Mouse (Mus musculus) stomach, embryonic 16.5 days (tissue): ENCODE results near the gene Mfsd13b. TPM values are rescaled to one million over a fixed set of nuclear protein-coding genes. Genes with fewer than 3 reads are reported as not detected.
"Not testable (repeated sequence)": the region's sequence is repeated elsewhere in the genome, so short reads cannot be mapped to it uniquely, and the experiment has no call there.

Source experiments
- ATAC-seq: fragments of 200-750 bp; cut with Nextera tagmentation; 2 replicates; pipeline ENCODE4 v1.8.0; 2017; ENCODE audit warnings: moderate number of reproducible peaks, moderate TSS enrichment; ENCODE audit not compliant: insufficient read depth, low FRiP score
- H3K27ac ChIP-seq: fragments of 300-500 bp; sonication (generic); 2 replicates; pipeline ENCODE4 v1.5.1; 2014; ENCODE audit warnings: low read length
- H3K27me3 ChIP-seq: fragments of 300-500 bp; sonication (generic); 2 replicates; pipeline ENCODE4 v1.6.1; 2014; ENCODE audit warnings: low read length, control low read depth, mixed read lengths; ENCODE audit not compliant: control insufficient read depth, insufficient read depth
- H3K36me3 ChIP-seq: fragments of 300-500 bp; sonication (generic); 2 replicates; pipeline ENCODE4 v1.6.1; 2014; ENCODE audit warnings: low read length; ENCODE audit not compliant: control insufficient read depth, insufficient read depth
- H3K4me1 ChIP-seq: fragments of 300-500 bp; sonication (generic); 2 replicates; pipeline ENCODE4 v1.6.1; 2014; ENCODE audit warnings: low read length, control low read depth, mixed read lengths; ENCODE audit not compliant: control insufficient read depth, insufficient read depth
- H3K4me2 ChIP-seq: fragments of 300-500 bp; sonication (generic); 2 replicates; pipeline ENCODE4 v1.6.1; 2014; ENCODE audit warnings: low read depth, low read length, mixed read lengths
- H3K4me3 ChIP-seq: fragments of 300-500 bp; sonication (generic); replicated peaks from 2 replicates; pipeline ENCODE4 v1.5.1; 2014; ENCODE audit warnings: mild to moderate bottlenecking, low read length
- H3K9ac ChIP-seq: fragments of 300-500 bp; sonication (generic); 2 replicates; pipeline ENCODE4 v1.6.1; 2014; ENCODE audit warnings: low read length
- H3K9me3 ChIP-seq: fragments of 300-500 bp; sonication (generic); replicated peaks from 2 replicates; pipeline ENCODE4 v1.6.1; 2016; ENCODE audit warnings: low read length, control low read depth; ENCODE audit not compliant: control insufficient read depth
- WGBS: fragments of 180-500 bp; shearing (Covaris S2); extraction: QIAGEN DNeasy Blood & Tissue Kit; methylation state at CpG from one replicate; pipeline ENCODE4 v1.1.7; 2014; 5-methylcytosine and 5-hydroxymethylcytosine counted together
- polyA plus RNA-seq: library from polyadenylated mRNA; unstranded; fragments of >200 nt; fragmentation: Nextera tagmentation; extraction: Ambion mirVana; gene quantifications from 2 replicates; pipeline ENCODE4 v1.2.1, GENCODE M21; 2015

Mfsd13b gene
- polyA plus RNA-seq, 1 experiment from 2014 or later = 0.34 TPM

DNA sequence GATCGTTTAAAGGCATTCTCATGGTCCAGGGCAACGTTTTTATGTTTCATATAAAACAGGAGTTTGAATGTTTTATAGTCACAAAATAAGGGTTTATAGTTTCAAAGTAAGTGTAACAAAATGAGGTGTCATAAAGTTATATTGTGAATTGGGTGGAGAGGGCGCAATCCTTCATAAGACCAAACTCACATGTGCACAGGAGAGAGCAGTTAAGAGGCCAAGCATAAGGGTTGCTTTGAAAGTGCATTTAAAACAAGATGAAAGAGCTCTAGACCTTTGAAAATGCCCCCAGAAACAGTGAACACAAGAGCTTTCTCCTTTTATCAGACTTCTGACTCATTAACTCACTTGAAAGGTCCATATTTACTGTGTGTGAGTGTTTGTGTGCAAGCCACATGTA lies 44.0 kb downstream of the Mfsd13b start:
- Histone ChIP-seq H3K9me3 (no peaks in the 10 kb centered on the region), H3K4me1 (no peaks in the 10 kb centered on the region), H3K36me3 (no peaks in the 10 kb centered on the region), H3K27ac (no peak overlapping the region), H3K4me3 (no peak overlapping the region), H3K4me2 (no peak overlapping the region), H3K9ac (no peak overlapping the region), H3K27me3 (no peaks in the 10 kb centered on the region)
- no peak for ATAC-seq
- 61% methylated on average over 3 of the region's 3 CpGs for WGBS

DNA sequence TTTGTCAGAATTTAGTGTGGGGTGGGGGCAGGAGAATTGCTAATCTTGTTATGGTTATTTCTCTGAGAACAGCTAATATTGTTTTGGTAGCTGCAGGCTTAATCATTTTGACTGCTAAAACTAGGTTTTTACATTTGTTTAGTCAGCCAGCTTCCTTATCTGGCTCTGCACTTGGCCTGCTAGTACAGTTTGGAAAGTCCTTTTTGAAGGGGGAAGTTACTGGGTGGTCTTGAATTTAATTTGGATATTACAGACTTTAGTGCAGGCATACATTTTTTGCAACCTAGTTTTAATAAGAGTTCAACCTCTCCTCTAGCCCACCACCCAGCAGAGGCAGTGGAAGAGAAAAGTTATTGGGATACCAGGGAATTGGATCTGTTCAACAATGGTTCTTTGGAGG lies 47.6 kb downstream of the Mfsd13b start:
- not testable (repeated sequence) for H3K4me2 ChIP-seq, H3K4me1 ChIP-seq, H3K4me3 ChIP-seq, H3K36me3 ChIP-seq, H3K27me3 ChIP-seq, H3K9ac ChIP-seq, H3K27ac ChIP-seq, H3K9me3 ChIP-seq, ATAC-seq

DNA sequence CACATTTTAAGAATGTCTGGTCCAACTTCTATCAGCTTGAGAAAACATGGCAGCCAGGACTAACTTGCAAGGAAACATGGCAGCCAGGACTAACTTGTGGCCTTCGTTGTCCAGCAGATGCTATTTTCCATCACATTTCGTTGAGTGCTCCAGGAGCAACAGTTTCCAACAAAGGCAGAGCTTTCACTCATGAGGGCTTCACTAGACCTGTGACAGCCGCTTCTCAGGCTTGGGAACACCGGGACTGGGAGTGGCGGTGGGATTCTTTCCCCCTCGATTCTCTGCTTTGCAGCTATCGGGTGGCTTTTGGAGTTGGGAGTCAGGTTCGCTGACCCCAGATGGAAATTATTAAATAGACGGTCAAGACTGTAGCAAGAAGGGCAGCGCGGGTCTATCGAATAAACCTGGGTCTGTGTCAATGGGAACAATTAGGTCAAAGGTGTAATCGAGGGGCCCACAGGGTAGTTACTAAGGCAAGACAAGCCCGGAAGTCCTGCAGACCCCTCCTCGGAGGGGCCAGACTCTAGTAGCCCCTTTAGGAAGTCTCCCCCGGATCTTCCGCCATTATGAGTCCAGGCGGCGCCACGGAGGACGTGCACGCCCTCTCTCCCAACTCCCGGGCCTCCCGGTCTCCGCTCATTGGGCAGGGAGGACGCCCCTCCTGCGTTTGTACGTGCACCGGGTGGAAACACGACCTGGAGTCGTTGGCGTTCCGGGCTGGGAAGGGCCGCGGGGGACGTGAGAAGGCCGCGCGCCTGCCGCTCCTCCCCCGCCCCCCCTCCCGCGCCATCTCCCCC lies 51.7 kb downstream of the Mfsd13b start, which contains the start of gene Mettl9:
Gene Mettl9 (plus strand): TSS at position 590 of the 797 bp plus-strand sequence.
- Histone ChIP-seq H3K36me3 (no peaks in the 10 kb centered on the region), H3K27me3 (no peaks in the 10 kb centered on the region), H3K27ac (peak within 1 kb of the TSS; percentile 96), H3K4me1 (peaks cover 12% of the 10 kb centered on the region), H3K9me3 (no peaks in the 10 kb centered on the region), H3K4me3 (peak within 1 kb of the TSS; percentile 88), H3K4me2 (peak within 1 kb of the TSS; percentile 84), H3K9ac (peak within 1 kb of the TSS; percentile 100)
- 4% methylated on average over 39 of the region's 43 CpGs for WGBS
- ATAC-seq = peak; percentile 97

DNA sequence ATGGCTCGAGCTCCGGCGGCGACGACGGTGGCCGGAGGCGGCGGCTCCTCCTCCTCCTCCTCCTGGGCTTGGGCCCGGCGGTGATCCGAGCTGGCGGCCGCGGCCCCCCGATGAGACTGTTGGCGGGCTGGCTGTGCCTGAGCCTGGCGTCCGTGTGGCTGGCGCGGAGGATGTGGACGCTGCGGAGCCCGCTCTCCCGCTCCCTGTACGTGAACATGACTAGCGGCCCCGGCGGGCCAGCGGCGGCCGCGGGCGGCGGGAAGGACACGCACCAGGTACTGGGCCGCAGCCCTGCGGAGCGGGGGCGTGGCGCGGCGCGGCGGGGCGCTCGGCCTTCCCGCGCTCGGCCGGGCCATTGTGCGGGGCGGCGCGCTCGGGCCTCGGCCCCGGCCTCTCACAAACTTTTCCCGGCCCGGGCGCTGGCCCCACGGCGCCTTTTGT lies 52.4 kb downstream of the Mfsd13b start:
- no peaks in the 10 kb centered on the region for H3K27me3 ChIP-seq
- H3K4me1 ChIP-seq = peaks cover 12% of the 10 kb centered on the region
- peak overlapping the region; percentile 100 for H3K9ac ChIP-seq
- peak overlapping the region; percentile 88 for H3K4me3 ChIP-seq
- no peaks in the 10 kb centered on the region for H3K9me3 ChIP-seq
- no peaks in the 10 kb centered on the region for H3K36me3 ChIP-seq
- peak overlapping the region; percentile 84 for H3K4me2 ChIP-seq
- peak overlapping the region; percentile 96 for H3K27ac ChIP-seq
- WGBS = 1% methylated on average over 59 of the region's 63 CpGs
- ATAC-seq = peak; percentile 79

DNA sequence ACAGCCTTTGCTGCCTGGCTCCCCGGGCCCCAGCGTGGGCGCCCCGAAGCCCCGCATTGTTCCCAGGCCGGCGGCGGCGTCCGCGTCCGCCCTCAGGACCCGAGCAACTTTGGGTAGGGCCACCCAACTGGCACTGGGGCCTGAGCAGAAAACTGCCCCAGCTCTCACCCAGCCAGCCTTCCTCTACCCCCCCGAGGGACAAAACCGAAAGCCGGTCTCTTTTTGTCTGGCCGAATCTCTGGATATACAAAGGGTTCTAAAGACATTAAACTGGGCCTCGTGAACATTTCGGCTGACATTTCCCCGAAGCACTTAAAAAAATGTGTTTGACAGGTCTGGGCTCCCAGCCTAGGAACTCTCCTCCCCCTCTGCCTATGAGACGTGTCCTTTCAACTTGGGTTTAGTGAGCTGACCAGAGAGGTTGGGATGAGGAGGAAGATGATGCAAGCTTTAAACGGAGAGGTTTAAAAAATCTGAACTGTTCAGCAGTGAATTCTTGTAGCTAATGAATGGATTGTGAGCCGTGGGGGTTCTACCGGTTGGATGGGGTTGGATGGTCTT lies 52.9 kb downstream of the Mfsd13b start:
- Histone ChIP-seq H3K27me3 (no peaks in the 10 kb centered on the region), H3K4me3 (peak overlapping the region; percentile 88), H3K36me3 (no peaks in the 10 kb centered on the region), H3K4me2 (peak overlapping the region; percentile 84), H3K27ac (peak overlapping the region; percentile 96), H3K9ac (peak overlapping the region; percentile 100), H3K9me3 (no peaks in the 10 kb centered on the region), H3K4me1 (peaks cover 12% of the 10 kb centered on the region)
- under 1% methylated on average over 24 of the region's 24 CpGs for WGBS
- peak; percentile 46 for ATAC-seq

DNA sequence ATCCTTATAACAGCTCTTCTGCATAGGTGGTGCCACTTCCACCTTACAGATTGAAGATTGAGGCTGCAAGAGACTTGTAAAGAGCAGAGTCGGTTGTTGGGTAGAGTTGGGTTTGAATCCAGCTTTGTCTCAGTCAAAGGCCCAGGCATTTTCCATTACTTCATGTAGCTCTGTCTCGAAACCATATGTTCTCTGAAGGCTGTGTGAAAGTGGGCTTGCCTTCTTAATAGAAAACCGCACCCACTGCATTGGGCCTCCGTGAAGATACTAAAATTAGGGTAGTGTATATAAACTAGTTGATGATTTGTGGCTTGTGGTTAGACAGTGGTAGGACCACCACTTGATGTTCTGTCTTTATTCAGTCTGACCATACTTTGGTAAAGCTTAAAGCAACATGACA lies 58.3 kb downstream of the Mfsd13b start:
- Histone ChIP-seq H3K9me3 (no peaks in the 10 kb centered on the region), H3K36me3 (no peaks in the 10 kb centered on the region), H3K4me3 (no peak overlapping the region), H3K4me1 (peaks cover 19% of the 10 kb centered on the region), H3K9ac (no peak overlapping the region), H3K4me2 (no peak overlapping the region), H3K27me3 (no peaks in the 10 kb centered on the region), H3K27ac (no peak overlapping the region)
- no peak for ATAC-seq
- 72% methylated on average over 4 of the region's 4 CpGs for WGBS

DNA sequence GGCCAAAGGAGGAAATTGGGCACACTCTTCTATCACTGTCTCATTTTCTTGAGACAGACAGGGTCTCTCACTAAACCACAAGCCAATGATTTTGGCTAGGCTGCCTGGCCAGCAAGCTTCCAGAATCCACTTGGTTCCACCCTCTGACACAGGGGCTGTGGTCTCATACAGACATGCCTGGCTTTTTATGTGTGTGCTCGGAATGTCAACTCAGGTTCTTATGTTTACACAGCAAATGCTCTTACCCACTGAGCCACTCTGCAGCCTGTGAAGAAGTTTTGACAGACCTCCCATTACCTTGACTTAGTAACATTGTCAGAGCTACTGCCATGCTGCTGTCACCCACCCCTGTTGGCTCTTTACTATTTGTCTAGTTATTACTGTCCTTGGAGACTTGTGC lies 59.7 kb downstream of the Mfsd13b start:
- Histone ChIP-seq H3K36me3 (no peaks in the 10 kb centered on the region), H3K4me2 (no peak overlapping the region), H3K27ac (no peak overlapping the region), H3K4me3 (no peak overlapping the region), H3K27me3 (no peaks in the 10 kb centered on the region), H3K4me1 (peaks cover 11% of the 10 kb centered on the region; the same call in 1 of the 2 replicates), H3K9ac (no peak overlapping the region), H3K9me3 (no peaks in the 10 kb centered on the region)
- peak; percentile 47; the same call in 1 of the 2 replicates for ATAC-seq
- WGBS = 38% methylated on average over 1 of the region's 1 CpGs

DNA sequence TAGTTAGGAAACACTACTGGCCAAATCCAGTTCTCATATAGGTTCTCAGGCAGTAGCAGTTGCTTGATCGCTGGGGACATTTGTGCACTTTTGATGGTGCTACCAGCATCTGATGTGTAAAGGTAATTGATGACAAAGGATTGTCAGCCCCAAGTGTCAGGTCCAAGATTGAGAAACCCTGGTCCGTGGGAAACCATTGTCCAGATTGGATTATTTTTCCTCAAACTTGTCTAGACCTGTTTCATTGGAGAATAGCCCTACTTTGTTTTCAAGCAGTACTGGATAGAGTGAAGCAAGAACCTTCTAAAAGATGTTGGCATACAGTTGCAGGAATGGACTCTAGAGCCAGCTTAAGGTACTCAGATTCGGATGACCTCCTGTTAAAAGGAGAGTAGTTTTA lies 60.7 kb downstream of the Mfsd13b start:
- peaks cover 8% of the 10 kb centered on the region; the same call in 1 of the 2 replicates for H3K4me1 ChIP-seq
- H3K9me3 ChIP-seq = no peaks in the 10 kb centered on the region
- no peaks in the 10 kb centered on the region for H3K36me3 ChIP-seq
- H3K9ac ChIP-seq = no peak overlapping the region
- no peaks in the 10 kb centered on the region for H3K27me3 ChIP-seq
- H3K4me2 ChIP-seq = no peak overlapping the region
- ATAC-seq = no peak
- H3K4me3 ChIP-seq = no peak overlapping the region
- no peak overlapping the region for H3K27ac ChIP-seq
- 85% methylated on average over 3 of the region's 3 CpGs for WGBS

DNA sequence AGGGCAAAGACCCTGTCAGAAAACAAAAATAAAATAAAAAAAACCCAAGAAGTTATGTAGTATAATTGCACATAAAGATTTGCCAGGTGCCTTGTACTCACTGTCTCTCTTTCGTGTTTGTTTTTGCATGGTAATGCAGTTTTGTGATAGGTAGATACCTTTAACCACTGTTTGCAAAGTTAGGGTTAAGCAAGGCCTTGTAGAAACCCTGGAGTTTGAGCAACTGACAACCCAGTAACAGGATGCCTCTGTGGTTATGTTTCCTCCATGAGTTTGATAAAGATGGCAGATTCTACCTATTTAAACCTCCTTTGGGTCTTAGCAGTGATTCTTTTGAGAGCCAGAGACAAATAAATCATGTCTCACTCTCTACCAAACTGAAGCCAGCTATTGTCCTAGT lies 61.2 kb downstream of the Mfsd13b start:
- Histone ChIP-seq H3K4me2 (no peak overlapping the region), H3K9me3 (no peaks in the 10 kb centered on the region), H3K27ac (no peak overlapping the region), H3K27me3 (no peaks in the 10 kb centered on the region), H3K4me3 (no peak overlapping the region), H3K9ac (no peak overlapping the region), H3K4me1 (peaks cover 8% of the 10 kb centered on the region; the same call in 1 of the 2 replicates), H3K36me3 (no peaks in the 10 kb centered on the region)
- no peak for ATAC-seq
- 84% methylated on average over 1 of the region's 1 CpGs for WGBS
